Mouse (Mus musculus): ENCODE results near the gene Ms4a6c. TPM values are rescaled to one million over a fixed set of nuclear protein-coding genes. Genes with fewer than 3 reads are reported as not detected.
"Not testable (repeated sequence)": the region's sequence is repeated elsewhere in the genome, so short reads cannot be mapped to it uniquely, and the experiment has no call there.

The Ms4a6c gene
- polyA plus RNA-seq, 1 experiment = not detected

DNA sequence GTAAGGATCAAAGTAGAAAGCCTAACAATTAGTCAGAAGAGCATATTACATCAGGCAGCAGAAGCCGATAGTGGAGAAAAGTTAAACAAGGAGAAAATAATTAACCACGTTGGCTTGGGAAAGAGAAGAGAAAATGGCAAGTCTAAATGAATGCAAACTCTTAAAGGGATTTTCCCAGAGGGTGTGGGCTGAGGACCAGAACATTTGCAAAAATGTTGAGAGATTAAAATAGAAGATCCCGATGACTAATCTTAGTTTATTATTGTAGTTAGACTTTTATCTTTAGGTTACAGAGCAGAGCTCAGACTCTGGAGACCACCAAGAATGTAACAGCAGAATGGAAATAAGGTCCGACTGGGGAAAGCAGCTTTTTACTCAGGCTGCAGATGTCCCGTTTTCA is 2.7 kb upstream of the Ms4a6c start:
- no peaks in the 10 kb centered on the region; the same call in 1 of the 2 replicates for H3K27me3 ChIP-seq (ENCODE audit: control insufficient read depth, insufficient read depth, low read length, poor library complexity, severe bottlenecking)
- no peak overlapping the region for H3K4me3 ChIP-seq (ENCODE audit: low read depth, low read length)
- H3K36me3 ChIP-seq (ENCODE audit: control insufficient read depth, insufficient read depth, low read length, poor library complexity, severe bottlenecking) = no peaks in the 10 kb centered on the region
- H3K9me3 ChIP-seq (replicated peaks; ENCODE audit: control insufficient read depth, insufficient read depth, low read length, poor library complexity, severe bottlenecking) = no peaks in the 10 kb centered on the region
- TF ChIP-seq EP300 (IDR thresholded peaks at IDR 0.05; ENCODE audit: insufficient read depth, low read depth, low read length) (no peak), POLR2A (IDR thresholded peaks at IDR 0.05; ENCODE audit: insufficient read depth, low read length) (no peak), CTCF (IDR thresholded peaks at IDR 0.05; ENCODE audit: low read depth, low read length) (no peak)
- H3K4me1 ChIP-seq (ENCODE audit: control insufficient read depth, insufficient read depth, low read length) = no peaks in the 10 kb centered on the region
- no peak overlapping the region for H3K27ac ChIP-seq (ENCODE audit: insufficient read depth, low read length)
- H3K9ac ChIP-seq (ENCODE audit: low read depth, poor library complexity, severe bottlenecking) = no peak overlapping the region

DNA sequence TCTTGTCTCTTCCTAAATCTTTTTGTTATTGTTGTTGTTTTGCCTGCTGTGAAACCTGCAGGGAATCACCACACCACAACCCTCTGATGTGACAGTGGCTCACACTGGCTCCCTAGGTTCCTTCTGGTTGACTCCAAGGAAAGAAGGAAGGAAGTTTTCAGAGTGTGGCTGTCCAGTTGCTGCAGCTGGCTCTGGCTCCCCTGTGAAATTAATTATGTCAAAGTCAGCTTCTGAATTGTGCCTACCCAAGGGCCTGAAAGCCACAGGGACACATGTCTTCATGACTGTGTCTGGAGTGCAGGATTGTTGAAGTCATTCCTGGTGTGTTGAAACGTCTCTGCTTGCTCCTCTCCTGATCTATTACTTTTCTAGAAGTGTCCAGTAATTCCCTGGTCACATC is 805 bp upstream of the Ms4a6c start:
- H3K9ac ChIP-seq (ENCODE audit: low read depth, poor library complexity, severe bottlenecking); H3K36me3 ChIP-seq (ENCODE audit: control insufficient read depth, insufficient read depth, low read length, poor library complexity, severe bottlenecking); H3K4me1 ChIP-seq (ENCODE audit: control insufficient read depth, insufficient read depth, low read length): not testable (repeated sequence)

DNA sequence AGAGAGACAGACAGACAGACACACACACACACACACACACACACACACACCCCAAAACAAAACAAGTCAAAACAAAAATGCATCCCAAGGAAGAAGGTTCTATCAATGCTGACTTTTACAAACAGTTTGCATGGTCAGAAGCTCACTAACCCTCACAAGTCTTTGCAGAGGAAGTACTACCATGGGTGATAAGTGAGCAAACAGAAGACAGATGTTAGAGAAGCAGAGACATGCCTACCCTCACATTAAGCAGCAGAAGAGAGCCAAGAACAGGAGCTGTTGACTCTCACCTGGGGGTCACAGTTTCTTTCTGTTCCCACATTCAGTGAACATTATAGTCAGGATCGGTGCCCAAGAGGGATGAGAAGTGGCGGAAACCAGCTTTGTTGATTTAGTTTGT is 10.5 kb downstream of the Ms4a6c start:
- no peak for TF ChIP-seq CTCF (IDR thresholded peaks at IDR 0.05; ENCODE audit: low read depth, low read length)
- no peak for TF ChIP-seq EP300 (IDR thresholded peaks at IDR 0.05; ENCODE audit: insufficient read depth, low read depth, low read length)
- Histone ChIP-seq H3K9ac (ENCODE audit: low read depth, poor library complexity, severe bottlenecking) (no peak overlapping the region), H3K4me3 (ENCODE audit: low read depth, low read length) (no peak overlapping the region), H3K4me1 (ENCODE audit: control insufficient read depth, insufficient read depth, low read length) (no peaks in the 10 kb centered on the region), H3K36me3 (ENCODE audit: control insufficient read depth, insufficient read depth, low read length, poor library complexity, severe bottlenecking) (no peaks in the 10 kb centered on the region), H3K27me3 (ENCODE audit: control insufficient read depth, insufficient read depth, low read length, poor library complexity, severe bottlenecking) (no peaks in the 10 kb centered on the region), H3K27ac (ENCODE audit: insufficient read depth, low read length) (no peak overlapping the region), H3K9me3 (replicated peaks; ENCODE audit: control insufficient read depth, insufficient read depth, low read length, poor library complexity, severe bottlenecking) (no peaks in the 10 kb centered on the region)

More for the DNA sequence above, 805 bp upstream of the Ms4a6c start:
- not testable (repeated sequence) for H3K4me3 ChIP-seq (ENCODE audit: low read depth, low read length); H3K27ac ChIP-seq (ENCODE audit: insufficient read depth, low read length); H3K27me3 ChIP-seq (ENCODE audit: control insufficient read depth, insufficient read depth, low read length, poor library complexity, severe bottlenecking); H3K9me3 ChIP-seq (replicated peaks; ENCODE audit: control insufficient read depth, insufficient read depth, low read length, poor library complexity, severe bottlenecking)

DNA sequence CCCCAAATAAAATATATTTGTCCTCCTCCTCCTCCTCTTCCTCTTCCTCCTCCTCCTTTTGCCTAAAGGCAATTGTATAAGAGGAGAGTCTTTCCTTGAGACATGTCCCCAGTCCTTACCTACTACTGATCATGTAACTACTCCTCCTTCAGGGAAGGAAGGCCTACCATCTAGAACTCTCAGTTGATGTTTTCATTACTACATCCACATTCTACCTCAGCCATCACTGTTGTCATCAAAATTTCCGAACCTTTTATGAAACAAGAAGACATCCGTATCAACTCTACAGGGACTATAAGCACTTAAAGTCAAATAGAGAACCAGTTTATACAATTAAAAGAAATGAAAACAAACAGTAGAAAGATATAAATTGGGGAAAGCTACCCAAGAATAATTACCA is 13.5 kb downstream of the Ms4a6c start:
- Histone ChIP-seq H3K36me3 (ENCODE audit: control insufficient read depth, insufficient read depth, low read length, poor library complexity, severe bottlenecking) (no peaks in the 10 kb centered on the region), H3K27me3 (ENCODE audit: control insufficient read depth, insufficient read depth, low read length, poor library complexity, severe bottlenecking) (no peaks in the 10 kb centered on the region), H3K27ac (ENCODE audit: insufficient read depth, low read length) (no peak overlapping the region), H3K4me1 (ENCODE audit: control insufficient read depth, insufficient read depth, low read length) (no peaks in the 10 kb centered on the region), H3K9me3 (replicated peaks; ENCODE audit: control insufficient read depth, insufficient read depth, low read length, poor library complexity, severe bottlenecking) (no peaks in the 10 kb centered on the region), H3K9ac (ENCODE audit: low read depth, poor library complexity, severe bottlenecking) (no peak overlapping the region), H3K4me3 (ENCODE audit: low read depth, low read length) (no peak overlapping the region)
- TF ChIP-seq POLR2A (IDR thresholded peaks at IDR 0.05; ENCODE audit: insufficient read depth, low read length) = no peak
- TF ChIP-seq CTCF (IDR thresholded peaks at IDR 0.05; ENCODE audit: low read depth, low read length) = no peak
- no peak for TF ChIP-seq EP300 (IDR thresholded peaks at IDR 0.05; ENCODE audit: insufficient read depth, low read depth, low read length)

DNA sequence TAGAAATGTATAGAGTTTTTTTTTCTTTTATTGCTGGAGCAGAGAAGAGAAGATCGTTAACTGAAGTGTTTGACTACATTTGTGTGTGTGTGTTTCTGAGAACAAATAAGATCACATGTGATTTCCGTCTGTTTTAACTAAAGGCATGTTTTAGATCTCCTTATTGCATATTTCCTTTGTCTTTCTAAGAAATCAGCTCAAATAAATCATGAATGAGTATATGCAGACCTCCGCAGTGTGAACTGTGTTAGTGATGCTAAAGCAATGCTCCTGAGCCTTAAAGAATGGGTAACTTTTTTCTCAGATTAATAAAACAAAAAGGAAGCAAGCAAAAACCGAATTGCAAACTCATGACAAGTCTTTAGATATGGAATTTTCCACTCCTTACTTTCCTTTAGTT is 14.8 kb downstream of the Ms4a6c start:
- Histone ChIP-seq H3K27me3 (ENCODE audit: control insufficient read depth, insufficient read depth, low read length, poor library complexity, severe bottlenecking) (no peaks in the 10 kb centered on the region), H3K27ac (ENCODE audit: insufficient read depth, low read length) (no peak overlapping the region), H3K36me3 (ENCODE audit: control insufficient read depth, insufficient read depth, low read length, poor library complexity, severe bottlenecking) (no peaks in the 10 kb centered on the region), H3K9me3 (replicated peaks; ENCODE audit: control insufficient read depth, insufficient read depth, low read length, poor library complexity, severe bottlenecking) (no peaks in the 10 kb centered on the region), H3K4me3 (ENCODE audit: low read depth, low read length) (no peak overlapping the region), H3K9ac (ENCODE audit: low read depth, poor library complexity, severe bottlenecking) (no peak overlapping the region), H3K4me1 (ENCODE audit: control insufficient read depth, insufficient read depth, low read length) (no peaks in the 10 kb centered on the region)
- TF ChIP-seq EP300 (IDR thresholded peaks at IDR 0.05; ENCODE audit: insufficient read depth, low read depth, low read length) = no peak
- TF ChIP-seq CTCF (IDR thresholded peaks at IDR 0.05; ENCODE audit: low read depth, low read length) = no peak
- no peak for TF ChIP-seq POLR2A (IDR thresholded peaks at IDR 0.05; ENCODE audit: insufficient read depth, low read length)

DNA sequence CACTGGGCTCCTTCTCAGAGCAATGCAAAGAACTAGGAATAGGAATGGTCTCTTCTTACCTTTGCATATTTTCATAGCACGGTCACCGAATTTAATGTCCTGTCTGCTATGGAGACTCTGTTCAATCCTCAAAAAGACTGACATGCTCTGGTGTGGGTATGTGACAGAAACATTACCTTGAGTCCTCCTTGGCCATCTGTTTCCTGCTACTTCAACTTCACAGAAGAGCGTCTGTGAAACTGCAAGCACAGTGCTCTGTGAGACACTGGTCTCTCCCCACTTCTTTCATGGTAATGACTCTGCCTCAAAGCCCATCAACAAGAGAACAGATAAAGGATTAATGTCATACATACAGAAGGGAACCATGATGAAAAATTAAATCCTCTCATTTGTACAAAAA is 15.2 kb downstream of the Ms4a6c start:
- H3K27me3 ChIP-seq (ENCODE audit: control insufficient read depth, insufficient read depth, low read length, poor library complexity, severe bottlenecking) = no peaks in the 10 kb centered on the region
- TF ChIP-seq EP300 (IDR thresholded peaks at IDR 0.05; ENCODE audit: insufficient read depth, low read depth, low read length) = no peak
- TF ChIP-seq CTCF (IDR thresholded peaks at IDR 0.05; ENCODE audit: low read depth, low read length) = no peak
- no peak for TF ChIP-seq POLR2A (IDR thresholded peaks at IDR 0.05; ENCODE audit: insufficient read depth, low read length)
- no peaks in the 10 kb centered on the region for H3K4me1 ChIP-seq (ENCODE audit: control insufficient read depth, insufficient read depth, low read length)
- no peaks in the 10 kb centered on the region for H3K36me3 ChIP-seq (ENCODE audit: control insufficient read depth, insufficient read depth, low read length, poor library complexity, severe bottlenecking)
- H3K4me3 ChIP-seq (ENCODE audit: low read depth, low read length) = no peak overlapping the region
- H3K27ac ChIP-seq (ENCODE audit: insufficient read depth, low read length) = no peak overlapping the region
- H3K9me3 ChIP-seq (replicated peaks; ENCODE audit: control insufficient read depth, insufficient read depth, low read length, poor library complexity, severe bottlenecking) = no peaks in the 10 kb centered on the region
- H3K9ac ChIP-seq (ENCODE audit: low read depth, poor library complexity, severe bottlenecking) = no peak overlapping the region

Data from ES-Bruce4 (cell line).